Mouse (Mus musculus): ENCODE results near the gene Tpgs1.
A peak's percentile ranks its signal among the peaks of the same experiment; 100 is the strongest.

The Tpgs1 gene

GRCm38 (mm10) chr10:79668076-79668475, 1.1 kb upstream of the Tpgs1 start:
- no peak for DNase-seq (ENCODE audit: low spot score in 2 of 2)

GRCm38 (mm10) chr10:79669576-79670057, 448 bp downstream of the Tpgs1 start:
- DNase-seq (ENCODE audit: low spot score in 2 of 2) = peak; percentile 78 to 84

- no peak for DNase-seq (ENCODE audit: low spot score in 2 of 2)
These were observed 1.1 kb downstream of the Tpgs1 start for GRCm38 (mm10) chr10:79670071-79670888.

- no peak for DNase-seq (ENCODE audit: low spot score in 2 of 2)
These were observed 2.4 kb downstream of the Tpgs1 start for GRCm38 (mm10) chr10:79671396-79672087.

GRCm38 (mm10) chr10:79672088-79672455, 2.9 kb downstream of the Tpgs1 start:
- DNase-seq (ENCODE audit: low spot score in 2 of 2) = no peak

GRCm38 (mm10) chr10:79673054-79673453, 3.9 kb downstream of the Tpgs1 start:
- no peak for DNase-seq (ENCODE audit: low spot score in 2 of 2)

GRCm38 (mm10) chr10:79675346-79676035, 6.3 kb downstream of the Tpgs1 start:
- DNase-seq (ENCODE audit: low spot score in 2 of 2) = no peak

GRCm38 (mm10) chr10:79680606-79681495, 11.7 kb downstream of the Tpgs1 start:
- DNase-seq (ENCODE audit: low spot score in 2 of 2) = no peak

- peak; percentile 100 for DNase-seq (ENCODE audit: low spot score in 2 of 2)
These were observed 12.5 kb downstream of the Tpgs1 start, which contains the start of gene Cdc34 for GRCm38 (mm10) chr10:79681591-79682245. TSS of gene Cdc34 (plus strand) at chr10:79682195.

GRCm38 (mm10) chr10:79682551-79682915, 13.4 kb downstream of the Tpgs1 start:
- DNase-seq (ENCODE audit: low spot score in 2 of 2) = no peak

GRCm38 (mm10) chr10:79682916-79683582, 13.9 kb downstream of the Tpgs1 start:
- DNase-seq (ENCODE audit: low spot score in 2 of 2) = no peak

GRCm38 (mm10) chr10:79683726-79684640, 14.8 kb downstream of the Tpgs1 start:
- no peak for DNase-seq (ENCODE audit: low spot score in 2 of 2)

- DNase-seq (ENCODE audit: low spot score in 2 of 2) = no peak
These were observed 15.8 kb downstream of the Tpgs1 start for GRCm38 (mm10) chr10:79684770-79685600.

GRCm38 (mm10) chr10:79686219-79686618, 17.1 kb downstream of the Tpgs1 start:
- no peak for DNase-seq (ENCODE audit: low spot score in 2 of 2)

- no peak for DNase-seq (ENCODE audit: low spot score in 2 of 2)
These were observed 17.5 kb downstream of the Tpgs1 start for GRCm38 (mm10) chr10:79686691-79687090.

GRCm38 (mm10) chr10:79687513-79687912, 18.3 kb downstream of the Tpgs1 start:
- DNase-seq (ENCODE audit: low spot score in 2 of 2) = no peak

- no peak for DNase-seq (ENCODE audit: low spot score in 2 of 2)
These were observed 19.6 kb downstream of the Tpgs1 start, which contains the start of gene Gzmm for GRCm38 (mm10) chr10:79688720-79689119. TSS of gene Gzmm (plus strand) at chr10:79689020.

- no peak for DNase-seq (ENCODE audit: low spot score in 2 of 2)
These were observed 20.0 kb downstream of the Tpgs1 start for GRCm38 (mm10) chr10:79689178-79689577.

All from frontal cortex, postnatal 36 days (tissue).